In genomic region chr8:82416587-82417340, GRCm38 (mm10) we compare ENCODE assay signal across 12 mouse cellular contexts. TPM values are rescaled to one million over a fixed set of nuclear protein-coding genes. Genes with fewer than 3 reads are reported as not detected.
DNase-seq lines count a peak whose midpoint lies in the region; ATAC-seq and TF ChIP-seq lines count a peak whose summit lies in the region.
"Had no signal": no experiment of that assay in that cellular context is flagged by ENCODE, and none has a peak within 500 bp of the region (broad histone marks: within the 10 kb centered on the region; RNA-seq: fewer than 3 reads in every experiment).

No protein-coding gene starts in this region.

- H3K27me3 ChIP-seq in intestine, embryonic 14.5 days (replicated peaks; ENCODE audit: control insufficient read depth, insufficient read depth, low read length), result no peaks in the 10 kb centered on the region
- H3K27me3 ChIP-seq in myocyte (ENCODE audit: control insufficient read depth, insufficient read depth, insufficient read length), result no peaks in the 10 kb centered on the region
- H3K27me3 ChIP-seq in forebrain, embryonic 14.5 days (replicated peaks; ENCODE audit: control insufficient read depth, insufficient read depth, low read length), result no peaks in the 10 kb centered on the region
- H3K27me3 ChIP-seq: hindbrain, embryonic 15.5 days had no signal

- WGBS in intestine, embryonic 14.5 days, result 69% methylated on average over 5 of the region's 5 CpGs
- 82% methylated on average over 5 of the region's 5 CpGs for WGBS in forebrain, embryonic 14.5 days

- H3K4me3 ChIP-seq in intestine, embryonic 14.5 days (ENCODE audit: low read depth, low read length), result no peak overlapping the region
- H3K4me3 ChIP-seq in myocyte, result no peak overlapping the region
- H3K4me3 ChIP-seq in forebrain, embryonic 14.5 days (ENCODE audit: low read depth, low read length), result no peak overlapping the region
- H3K4me3 ChIP-seq: hindbrain, embryonic 15.5 days; left cerebral cortex, adult 2 months had no signal

- no peaks in the 10 kb centered on the region for H3K79me2 ChIP-seq in myocyte (ENCODE audit: control insufficient read depth, insufficient read depth)

- H3K4me1 ChIP-seq in intestine, embryonic 14.5 days (replicated peaks; ENCODE audit: control insufficient read depth, insufficient read depth, low read length), result no peaks in the 10 kb centered on the region
- H3K4me1 ChIP-seq in forebrain, embryonic 14.5 days (ENCODE audit: control insufficient read depth, insufficient read depth, low read length), result no peaks in the 10 kb centered on the region
- H3K4me1 ChIP-seq: hindbrain, embryonic 15.5 days had no signal

- TF ChIP-seq POLR2A in myocyte (IDR thresholded peaks at IDR 0.05; ENCODE audit: insufficient read length, low read depth), result no peak

- intact Hi-C loops in heart, postnatal 10 days (cut with DNase I), result no loop called here

- DNase-seq in heart, adult 18-20 months, result peak; percentile 22 to 34
- no peak for DNase-seq in heart, postnatal 10 days
- DNase-seq in intestine, embryonic 14.5 days (ENCODE audit: low spot score), result peak; percentile 57
- DNase-seq in lung, adult 18-20 months, result peak; percentile 55 to 75
- DNase-seq in layer of hippocampus, adult 18-20 months (ENCODE audit: low spot score in 2 of 2), result no peak
- DNase-seq in forebrain, embryonic 14.5 days (ENCODE audit: low spot score), result no peak
- DNase-seq: thymus, postnatal 4 days had no signal

- H3K27ac ChIP-seq in intestine, embryonic 14.5 days (ENCODE audit: low read depth), result peak overlapping the region; percentile 27; the same call in 1 of the 2 replicates
- no peak overlapping the region for H3K27ac ChIP-seq in forebrain, embryonic 14.5 days (ENCODE audit: low read depth, low read length)
- H3K27ac ChIP-seq: hindbrain, embryonic 15.5 days; left cerebral cortex, adult 2 months had no signal

- no peaks in the 10 kb centered on the region for H3K9me3 ChIP-seq in intestine, embryonic 14.5 days (ENCODE audit: control insufficient read depth, low read length)
- H3K9me3 ChIP-seq in forebrain, embryonic 14.5 days (replicated peaks; ENCODE audit: control insufficient read depth, low read length), result no peaks in the 10 kb centered on the region
- H3K9me3 ChIP-seq: hindbrain, embryonic 15.5 days had no signal

- H3K9ac ChIP-seq in intestine, embryonic 14.5 days (ENCODE audit: low read length), result no peak overlapping the region
- H3K9ac ChIP-seq in forebrain, embryonic 14.5 days (ENCODE audit: low read length), result no peak overlapping the region
- H3K9ac ChIP-seq: hindbrain, embryonic 15.5 days had no signal

- H3ac ChIP-seq in myocyte (ENCODE audit: control insufficient read depth, insufficient read length), result no peak overlapping the region

- H3K4me2 ChIP-seq in intestine, embryonic 14.5 days (ENCODE audit: low read length), result 0 out of 2 replicates have a peak overlapping the region, but pooled peaks have one; percentile 11
- H3K4me2 ChIP-seq in myocyte (ENCODE audit: low read depth), result no peak overlapping the region
- H3K4me2 ChIP-seq in forebrain, embryonic 14.5 days (ENCODE audit: low read length), result no peak overlapping the region
- H3K4me2 ChIP-seq: heart, embryonic 11.5 days; hindbrain, embryonic 15.5 days had no signal

- ATAC-seq in intestine, embryonic 14.5 days (replicated peaks; ENCODE audit: low FRiP score, low TSS enrichment, low read depth), result peak; percentile 85
- no peak for ATAC-seq in erythroblast, adult 5-6 weeks (replicated peaks; ENCODE audit: low FRiP score, poor library complexity, severe bottlenecking)
- ATAC-seq in forebrain, embryonic 14.5 days, result no peak

- H3K36me3 ChIP-seq in intestine, embryonic 14.5 days (ENCODE audit: control insufficient read depth, insufficient read depth, low read length), result no peaks in the 10 kb centered on the region
- no peaks in the 10 kb centered on the region for H3K36me3 ChIP-seq in myocyte (ENCODE audit: control insufficient read depth, insufficient read depth)
- H3K36me3 ChIP-seq in forebrain, embryonic 14.5 days (ENCODE audit: control insufficient read depth, insufficient read depth, low read length), result no peaks in the 10 kb centered on the region
- H3K36me3 ChIP-seq: hindbrain, embryonic 15.5 days had no signal

TF ChIP-seq in myocyte, 11 proteins besides CTCF, POLR2A, EP300 and RAD21:
- TF ChIP-seq E2F4 (IDR thresholded peaks at IDR 0.05; ENCODE audit: insufficient read depth), result no peak
- TF ChIP-seq CEBPB (IDR thresholded peaks at IDR 0.05; ENCODE audit: insufficient read depth, poor library complexity, severe bottlenecking), result 0 out of 2 replicates have a peak, but pooled peaks have one; percentile 50
- TF ChIP-seq SRF (IDR thresholded peaks at IDR 0.05; ENCODE audit: control insufficient read depth, insufficient read length, low read depth), result no peak

RNA-seq across cellular contexts. Expression of gene Il15, which starts 13.7 kb away (rescaled TPM):
- 10 to 100 TPM; 38.4 to 48.3 TPM for total RNA-seq in heart, adult 18-20 months (2021)
- total RNA-seq in heart, postnatal 10 days (2021), result 10 to 100 TPM; 10.3 to 14.4 TPM
- 12.2 and 13.8 TPM in 2 replicates for polyA plus RNA-seq in intestine, embryonic 14.5 days (2014; fragmentation: Nextera tagmentation; extraction: Ambion mirVana)
- 0.12 TPM for polyA plus RNA-seq in myocyte (2012; fragmentation: generic; extraction: Trizol)
- 19.2 and 31.1 TPM in 2 replicates for total RNA-seq in erythroblast, adult 5-6 weeks (2015; ENCODE audit: low replicate concordance)
- 2.6 and 7.0 TPM in 2 replicates for total RNA-seq in erythroblast, adult 5-6 weeks (2017; ENCODE audit: low replicate concordance)
- 1 to 10 TPM in 1 of 2 experiments, under 1 TPM in 1; 0.79 to 1.5 TPM for total RNA-seq in layer of hippocampus, adult 18-20 months (2021)
- 1.1 and 1.4 TPM in 2 replicates for polyA plus RNA-seq in forebrain, embryonic 14.5 days (2014; fragmentation: Nextera tagmentation; extraction: Ambion mirVana)

Comparison
In these comparisons a context has a peak if more than half of its experiments do, and no peak if none do; other contexts are left out.
1. DNase-seq: peak in heart, adult 18-20 months (2 of 2), intestine, embryonic 14.5 days (single experiment) and lung, adult 18-20 months (2 of 2); none in heart, postnatal 10 days (0 of 2), layer of hippocampus, adult 18-20 months (0 of 2) and forebrain, embryonic 14.5 days (single experiment).